Mouse (Mus musculus) mouse embryonic stem cell (cell line): ENCODE results near the gene Timd4.

ENCODE experiments used
- in situ Hi-C, 2 experiments: fragments of 300-500 bp; cut with MboI; formaldehyde crosslinking; loops; 1 replicate in 1 of 2; 3 replicates in 1 of 2; pipeline ENCODE4 v1.14.3; 2019 to 2020; ENCODE audit warnings: low sequenced_read_pairs in 2 of 2, low pct_unique_long_range_greater_than_20kb in 1 of 2, mixed read lengths in 1 of 2; ENCODE audit not compliant: unreplicated experiment in 1 of 2

The Timd4 gene

GRCm38 (mm10) chr11:46810511-46810910 is at the start of gene Timd4:
TSS of gene Timd4 (plus strand) at chr11:46810800.
- in situ Hi-C loops, result no loop called here

GRCm38 (mm10) chr11:46776879-46777278 is 33.7 kb upstream of the Timd4 start:
- in situ Hi-C loops, result no loop called here

GRCm38 (mm10) chr11:46779811-46780210 is 30.8 kb upstream of the Timd4 start:
- in situ Hi-C loops, result no loop called here

GRCm38 (mm10) chr11:46804440-46804839 is 6.2 kb upstream of the Timd4 start:
- in situ Hi-C loops, result no loop called here

GRCm38 (mm10) chr11:46817692-46818091 is 7.1 kb downstream of the Timd4 start:
- in situ Hi-C loops, result no loop called here

GRCm38 (mm10) chr11:46819930-46820329 is 9.3 kb downstream of the Timd4 start:
- in situ Hi-C loops, result no loop called here

- in situ Hi-C loops, result no loop called here
Observed at GRCm38 (mm10) chr11:46830348-46830747, 19.7 kb downstream of the Timd4 start.

GRCm38 (mm10) chr11:46835080-46835479 is 24.5 kb downstream of the Timd4 start:
- in situ Hi-C loops, result no loop called here

- in situ Hi-C loops, result no loop called here
Observed at GRCm38 (mm10) chr11:46842015-46842726, 31.6 kb downstream of the Timd4 start.

- in situ Hi-C loops, result no loop called here
Observed at GRCm38 (mm10) chr11:46846661-46847060, 36.1 kb downstream of the Timd4 start.

GRCm38 (mm10) chr11:46847827-46848220 is 37.2 kb downstream of the Timd4 start:
- in situ Hi-C loops, result no loop called here

GRCm38 (mm10) chr11:46848221-46848971 is 37.8 kb downstream of the Timd4 start:
- in situ Hi-C loops, result no loop called here

GRCm38 (mm10) chr11:46864809-46865208 is 54.2 kb downstream of the Timd4 start:
- in situ Hi-C loops, result no loop called here

GRCm38 (mm10) chr11:46868594-46868993 is 58.0 kb downstream of the Timd4 start:
- in situ Hi-C loops, result no loop called here

- in situ Hi-C loops, result no loop called here
Observed at GRCm38 (mm10) chr11:46875774-46876173, 65.2 kb downstream of the Timd4 start.

- in situ Hi-C loops, result no loop called here
Observed at GRCm38 (mm10) chr11:46882456-46882855, 71.9 kb downstream of the Timd4 start.

GRCm38 (mm10) chr11:46889093-46889492 is 78.5 kb downstream of the Timd4 start:
- in situ Hi-C loops, result no loop called here
